Mouse (Mus musculus): ENCODE measurements around the gene Nrgn. TPM values are rescaled to one million over a fixed set of nuclear protein-coding genes. Genes with fewer than 3 reads are reported as not detected.

Nrgn gene
- total and polyA plus RNA-seq, 3 experiments: 0.58 to 43.5 TPM; not detected in 1

- TF ChIP-seq TBP (IDR thresholded peaks at IDR 0.05; ENCODE audit: low read depth, low read length) (peak; percentile 50; the same call in 1 of the 2 replicates), JUND (IDR thresholded peaks at IDR 0.05; ENCODE audit: low read depth, low read length) (no peak), HCFC1 (IDR thresholded peaks at IDR 0.05; ENCODE audit: low read depth, low read length) (0 out of 2 replicates have a peak, but pooled peaks have one; percentile 45), NELFE (IDR thresholded peaks at IDR 0.05; ENCODE audit: low read depth, low read length) (no peak), BHLHE40 (IDR thresholded peaks at IDR 0.05; ENCODE audit: borderline replicate concordance, low read depth, low read length) (no peak), MEF2A (IDR thresholded peaks at IDR 0.05; ENCODE audit: extremely low read depth, insufficient replicate concordance, low read depth, low read length, poor library complexity, severe bottlenecking) (no peak), E2F4 (IDR thresholded peaks at IDR 0.05; ENCODE audit: borderline replicate concordance, low read depth, low read length) (no peak), ZC3H11A (IDR thresholded peaks at IDR 0.05; ENCODE audit: low read depth, low read length) (no peak), CHD2 (IDR thresholded peaks at IDR 0.05; ENCODE audit: low read length) (no peak), KAT2A (conservative IDR thresholded peaks at IDR 0.05; ENCODE audit: low read depth, low read length) (no peak), MAX (IDR thresholded peaks at IDR 0.05; ENCODE audit: low read length) (peak; percentile 75), ZNF384 (IDR thresholded peaks at IDR 0.05; ENCODE audit: low read depth, low read length) (no peak), NRF1 (IDR thresholded peaks at IDR 0.05; ENCODE audit: insufficient read depth, low read depth, low read length, poor library complexity, severe bottlenecking) (no peak), MXI1 (IDR thresholded peaks at IDR 0.05; ENCODE audit: low read depth, low read length) (peak; percentile 53; the same call in 1 of the 2 replicates), GATA1 (IDR thresholded peaks at IDR 0.05; ENCODE audit: low read depth, low read length) (peak; percentile 86), TAL1 (IDR thresholded peaks at IDR 0.05; ENCODE audit: low read length) (peak; percentile 97), SIN3A (IDR thresholded peaks at IDR 0.05; ENCODE audit: low read length) (peak; percentile 78), POLR2AphosphoS5 (IDR thresholded peaks at IDR 0.05; ENCODE audit: borderline replicate concordance, low read depth, low read length) (no peak), CTCF (IDR thresholded peaks at IDR 0.05 in 2 of 3, conservative IDR thresholded peaks at IDR 0.05 in 1 of 3; ENCODE audit: control insufficient read depth in 1 of 3, insufficient read depth in 1 of 3, low read depth in 2 of 3, low read length in 3 of 3, poor library complexity in 1 of 3, severe bottlenecking in 1 of 3) (no peak), USF1 (IDR thresholded peaks at IDR 0.05; ENCODE audit: low read depth, low read length) (peak; percentile 93), UBTF (IDR thresholded peaks at IDR 0.05; ENCODE audit: borderline replicate concordance, insufficient read depth, low read depth, low read length) (no peak), RCOR1 (IDR thresholded peaks at IDR 0.05; ENCODE audit: low read depth, low read length) (peak; percentile 95), MYC (IDR thresholded peaks at IDR 0.05; ENCODE audit: low read depth, low read length) (no peak), ELF1 (IDR thresholded peaks at IDR 0.05; ENCODE audit: low read depth, low read length) (no peak)
Measured at GRCm38 (mm10) chr9:37554279-37554678, 1.6 kb upstream of the Nrgn start (continued).
